Mouse (Mus musculus): ENCODE results near the gene Olfr643.
"Not testable (repeated sequence)": the region's sequence is repeated elsewhere in the genome, so short reads cannot be mapped to it uniquely, and the experiment has no call there.

Gene Olfr643

GRCm38 (mm10) chr7:104017203-104017602, 120.0 kb downstream of the Olfr643 start, which contains the start of gene Olfr639:
Gene Olfr639, minus strand, starts transcription at chr7:104017303.
- no peak for DNase-seq

GRCm38 (mm10) chr7:103999124-103999523, 138.1 kb downstream of the Olfr643 start:
- no peak for DNase-seq

GRCm38 (mm10) chr7:103998446-103998845, 138.8 kb downstream of the Olfr643 start, which contains the start of gene Olfr638:
Gene Olfr638, plus strand, starts transcription at chr7:103998746.
- no peak for DNase-seq

DNA sequence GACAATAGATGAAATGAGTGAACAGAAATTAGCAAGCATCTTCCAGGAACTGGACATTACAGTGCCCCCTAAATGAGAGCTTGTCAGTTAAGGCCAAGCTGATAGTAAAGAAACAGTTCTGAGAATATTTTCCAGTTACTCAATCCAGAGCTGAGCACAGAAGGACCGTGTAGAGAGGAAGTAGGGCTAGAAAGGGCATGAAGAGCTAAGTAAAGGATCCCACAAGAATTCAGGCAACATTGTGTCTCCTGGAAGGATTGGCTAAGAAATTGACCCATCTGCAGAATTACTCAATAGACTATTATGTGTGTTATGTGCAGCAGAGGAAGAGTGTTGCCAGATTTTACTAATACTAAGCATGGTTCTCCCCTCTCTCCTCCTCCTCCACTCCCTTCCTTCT, 165.4 kb downstream of the Olfr643 start:
- DNase-seq: no peak

DNA sequence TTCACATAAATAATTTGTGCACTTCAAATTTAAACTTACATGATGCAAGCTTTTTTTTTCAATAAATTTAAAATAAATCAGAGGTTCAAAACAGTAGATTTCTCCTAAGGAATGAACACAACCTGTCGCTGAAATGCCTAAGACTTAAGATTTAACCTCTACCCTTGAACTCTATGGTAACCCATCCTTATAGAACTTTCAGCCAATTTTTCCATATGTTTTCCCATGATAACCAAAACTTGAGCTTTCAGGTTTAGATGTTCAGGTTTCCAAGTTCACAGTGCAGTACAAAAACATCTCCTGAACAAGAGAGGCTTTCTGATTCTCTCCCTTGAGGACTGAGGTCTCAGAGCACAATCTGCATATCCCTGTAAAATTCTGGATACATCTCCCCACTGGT, 166.4 kb downstream of the Olfr643 start, which contains the start of gene Olfr635:
TSS of gene Olfr635 (plus strand) at position 301 of the 400 bp plus-strand sequence.
- DNase-seq: no peak

DNA sequence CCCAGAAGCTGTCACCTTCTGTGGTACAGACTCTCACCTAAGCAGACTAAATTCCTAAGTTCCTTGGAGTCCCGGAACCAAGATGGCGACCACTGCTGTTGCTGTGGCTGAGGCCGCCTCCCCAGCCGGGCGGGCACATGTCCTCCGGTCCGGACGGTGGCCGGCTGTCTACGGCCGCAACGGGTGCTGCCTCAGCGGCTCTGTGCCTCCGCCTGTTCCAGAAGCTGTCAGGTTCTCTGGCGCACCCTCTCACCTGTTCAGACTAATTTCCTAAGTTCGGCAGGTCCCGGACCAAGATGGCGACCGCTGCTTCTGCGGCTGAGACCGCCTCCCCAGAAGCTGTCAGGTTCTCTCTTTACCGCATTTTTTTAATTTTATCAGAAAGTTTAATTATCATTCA, 170.3 kb downstream of the Olfr643 start:
- DNase-seq: not testable (repeated sequence)

Data from cerebellum, adult 8-10 months (tissue).